Mouse (Mus musculus) intestine, postnatal 0 days (tissue): Measurements from ENCODE around the gene Tiam2. TPM values are rescaled to one million over a fixed set of nuclear protein-coding genes. Genes with fewer than 3 reads are reported as not detected.

Source experiments
- ATAC-seq: fragments of 200-750 bp; cut with Nextera tagmentation; 2 replicates; pipeline ENCODE4 v1.8.0; 2017; ENCODE audit warnings: mild to moderate bottlenecking, moderate TSS enrichment, moderate library complexity
- H3K27ac ChIP-seq: fragments of 300-500 bp; sonication (generic); 2 replicates; pipeline ENCODE4 v1.5.1; 2014; ENCODE audit warnings: mild to moderate bottlenecking, low read depth, low read length, moderate library complexity
- H3K27me3 ChIP-seq: fragments of 300-500 bp; sonication (generic); replicated peaks from 2 replicates; pipeline ENCODE4 v1.6.1; 2014; ENCODE audit warnings: low read length, mixed read lengths; ENCODE audit not compliant: control insufficient read depth, insufficient read depth
- H3K36me3 ChIP-seq: fragments of 300-500 bp; sonication (generic); 2 replicates; pipeline ENCODE4 v1.6.1; 2014; ENCODE audit warnings: mild to moderate bottlenecking, moderate library complexity; ENCODE audit not compliant: control insufficient read depth, insufficient read depth
- H3K4me1 ChIP-seq: fragments of 300-500 bp; sonication (generic); replicated peaks from 2 replicates; pipeline ENCODE4 v1.6.1; 2014; ENCODE audit warnings: antibody characterized with exemption, low read length, mixed read lengths; ENCODE audit not compliant: control insufficient read depth, insufficient read depth
- H3K4me2 ChIP-seq: fragments of 300-500 bp; sonication (generic); replicated peaks from 2 replicates; pipeline ENCODE4 v1.6.1; 2014; ENCODE audit warnings: low read depth, mild to moderate bottlenecking, moderate library complexity
- H3K4me3 ChIP-seq: fragments of 300-500 bp; sonication (generic); 2 replicates; pipeline ENCODE4 v1.5.1; 2014; ENCODE audit warnings: low read depth, low read length
- H3K9ac ChIP-seq: fragments of 300-500 bp; sonication (generic); 2 replicates; pipeline ENCODE4 v1.6.1; 2014; ENCODE audit warnings: mild to moderate bottlenecking, low read depth, low read length
- H3K9me3 ChIP-seq: fragments of 300-500 bp; sonication (generic); 2 replicates; pipeline ENCODE4 v1.6.1; 2016; ENCODE audit warnings: mixed run types; ENCODE audit not compliant: control insufficient read depth
- CTCF ChIP-seq: sonication (generic); IDR thresholded peaks from 2 replicates; pipeline ENCODE4 v1.5.1; 2016; ENCODE audit warnings: low read depth, mild to moderate bottlenecking, control low read depth, antibody characterized with exemption, moderate library complexity
- WGBS: fragments of 180-500 bp; shearing (Covaris S2); extraction: QIAGEN DNeasy Blood & Tissue Kit; methylation state at CpG from one replicate; pipeline ENCODE4 v1.1.7; 2014; 5-methylcytosine and 5-hydroxymethylcytosine counted together
- polyA plus RNA-seq: library from polyadenylated mRNA; unstranded; fragments of >200 nt; fragmentation: Nextera tagmentation; extraction: Ambion mirVana; gene quantifications from 2 replicates; pipeline ENCODE4 v1.2.1, GENCODE M21; 2015

The Tiam2 gene
- polyA plus RNA-seq, 1 experiment from 2014 or later: 1.9 TPM

DNA sequence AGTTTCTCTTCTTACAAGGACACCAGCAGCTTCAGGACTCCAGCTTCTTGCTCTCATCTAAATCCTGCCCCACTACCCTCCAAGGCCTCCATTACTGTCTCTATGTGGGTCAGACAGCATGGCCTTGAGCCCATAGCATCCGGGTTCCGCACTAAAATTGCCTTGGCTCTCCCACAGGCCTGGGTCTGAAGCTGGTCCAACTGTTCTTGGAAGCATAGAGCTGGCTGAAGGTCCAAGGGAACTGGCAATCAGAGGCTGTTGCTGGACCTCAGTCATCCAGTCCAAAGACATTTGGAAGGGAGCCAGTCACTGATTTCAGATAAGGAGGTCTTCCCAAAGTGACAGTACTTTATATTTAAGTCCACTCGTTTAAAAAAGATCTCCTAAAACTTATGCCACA is 89.2 kb downstream of the Tiam2 start:
- no peak overlapping the region for H3K9ac ChIP-seq
- WGBS: 74% methylated on average over 3 of the region's 3 CpGs

DNA sequence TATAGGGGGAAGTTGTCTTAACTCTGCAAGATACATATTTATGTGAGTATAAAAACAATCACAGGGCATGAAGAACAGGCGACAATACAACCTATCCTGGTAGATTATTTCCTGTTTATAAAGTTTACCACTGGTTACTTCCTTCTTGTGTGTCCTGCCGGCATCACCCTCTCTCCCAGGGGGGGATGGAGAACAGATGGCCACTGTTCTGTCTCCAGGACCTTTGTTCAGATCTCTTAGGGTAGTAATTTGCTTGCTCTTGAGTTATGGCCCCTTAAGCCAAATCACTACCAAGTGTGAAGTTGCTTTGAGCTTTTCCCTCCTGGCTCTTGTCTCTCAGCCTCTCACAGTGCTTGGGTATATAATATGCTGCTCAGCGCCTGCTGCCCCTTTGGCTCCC is 90.0 kb downstream of the Tiam2 start:
- no peaks in the 10 kb centered on the region for H3K4me1 ChIP-seq
- no peak overlapping the region for H3K27ac ChIP-seq
- H3K4me3 ChIP-seq: no peak overlapping the region
- no peak overlapping the region for H3K4me2 ChIP-seq
- H3K9ac ChIP-seq: no peak overlapping the region
- no peak for ATAC-seq
- 66% methylated on average over 3 of the region's 3 CpGs for WGBS
- 0 out of 2 replicates have a peak, but pooled peaks cover 5% of the 10 kb centered on the region for H3K36me3 ChIP-seq
- no peaks in the 10 kb centered on the region for H3K9me3 ChIP-seq
- H3K27me3 ChIP-seq: no peaks in the 10 kb centered on the region
- TF ChIP-seq CTCF: no peak

More for the DNA sequence above, 89.2 kb downstream of the Tiam2 start:
- Histone ChIP-seq H3K4me1 (no peaks in the 10 kb centered on the region), H3K27me3 (no peaks in the 10 kb centered on the region), H3K4me2 (no peak overlapping the region), H3K9me3 (no peaks in the 10 kb centered on the region), H3K36me3 (0 out of 2 replicates have a peak, but pooled peaks cover 5% of the 10 kb centered on the region), H3K4me3 (no peak overlapping the region), H3K27ac (no peak overlapping the region)
- no peak for TF ChIP-seq CTCF
- no peak for ATAC-seq

DNA sequence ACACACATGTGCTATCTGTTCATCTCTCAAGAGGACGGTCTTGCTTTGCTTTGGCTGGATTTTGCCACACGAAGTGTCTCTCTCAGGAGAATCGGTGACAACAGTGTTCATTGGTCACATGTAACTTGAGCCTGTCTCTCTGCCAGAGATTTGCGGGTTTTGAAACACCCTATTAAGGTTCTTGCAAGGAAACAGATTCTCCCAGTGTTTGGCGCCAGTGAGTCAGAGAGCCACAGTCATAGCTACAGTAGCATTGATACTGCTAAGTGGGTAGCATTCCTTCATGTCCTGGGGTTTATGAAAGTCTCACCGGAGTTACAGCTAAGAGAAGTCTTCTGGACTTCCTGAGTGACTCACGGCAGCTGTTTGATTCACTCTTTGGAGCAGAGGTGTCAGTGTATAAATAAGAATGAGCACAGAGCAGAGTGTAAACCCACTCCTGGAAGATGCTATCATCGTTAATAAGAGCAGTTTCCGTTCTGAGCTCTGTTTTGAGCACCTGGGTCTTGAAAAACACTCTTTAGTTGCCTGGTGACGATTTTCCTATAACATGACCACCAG is 93.1 kb downstream of the Tiam2 start:
- Histone ChIP-seq H3K4me2 (no peak overlapping the region), H3K36me3 (0 out of 2 replicates have a peak, but pooled peaks cover 4% of the 10 kb centered on the region), H3K27me3 (no peaks in the 10 kb centered on the region), H3K4me1 (no peaks in the 10 kb centered on the region), H3K9ac (no peak overlapping the region), H3K4me3 (no peak overlapping the region), H3K27ac (no peak overlapping the region), H3K9me3 (no peaks in the 10 kb centered on the region)
- TF ChIP-seq CTCF: no peak
- 73% methylated on average over 10 of the region's 10 CpGs for WGBS
- no peak for ATAC-seq

GRCm38 (mm10) chr17:3420148-3420547 is 93.8 kb downstream of the Tiam2 start:
- no peak for ATAC-seq
- no peak overlapping the region for H3K9ac ChIP-seq
- H3K27ac ChIP-seq: no peak overlapping the region
- H3K4me3 ChIP-seq: no peak overlapping the region
- H3K36me3 ChIP-seq: no peaks in the 10 kb centered on the region
- H3K9me3 ChIP-seq: no peaks in the 10 kb centered on the region
- H3K4me1 ChIP-seq: no peaks in the 10 kb centered on the region
- H3K4me2 ChIP-seq: no peak overlapping the region
- 95% methylated on average over 4 of the region's 4 CpGs for WGBS
- H3K27me3 ChIP-seq: no peaks in the 10 kb centered on the region
- no peak for TF ChIP-seq CTCF

- Histone ChIP-seq H3K4me2 (no peak overlapping the region), H3K4me3 (no peak overlapping the region), H3K27ac (no peak overlapping the region), H3K4me1 (no peaks in the 10 kb centered on the region), H3K9me3 (no peaks in the 10 kb centered on the region), H3K27me3 (no peaks in the 10 kb centered on the region), H3K9ac (no peak overlapping the region), H3K36me3 (no peaks in the 10 kb centered on the region)
- 73% methylated on average over 2 of the region's 2 CpGs for WGBS
- ATAC-seq: no peak
- TF ChIP-seq CTCF: no peak
Measured at GRCm38 (mm10) chr17:3423416-3423815, 97.0 kb downstream of the Tiam2 start.

- no peak for ATAC-seq
- H3K36me3 ChIP-seq: no peaks in the 10 kb centered on the region
- no peaks in the 10 kb centered on the region for H3K4me1 ChIP-seq
- H3K9ac ChIP-seq: no peak overlapping the region
- H3K27ac ChIP-seq: no peak overlapping the region
- no peak for TF ChIP-seq CTCF
- H3K27me3 ChIP-seq: no peaks in the 10 kb centered on the region
- no peak overlapping the region for H3K4me3 ChIP-seq
- WGBS: 94% methylated on average over 9 of the region's 9 CpGs
- H3K4me2 ChIP-seq: no peak overlapping the region
- no peaks in the 10 kb centered on the region for H3K9me3 ChIP-seq
Measured at GRCm38 (mm10) chr17:3428659-3429058, 102.3 kb downstream of the Tiam2 start.
